Mouse (Mus musculus) frontal cortex, adult 2 months (tissue): ENCODE results near the gene Gys1. TPM values are rescaled to one million over a fixed set of nuclear protein-coding genes. Genes with fewer than 3 reads are reported as not detected.
"Not testable (repeated sequence)": the region's sequence is repeated elsewhere in the genome, so short reads cannot be mapped to it uniquely, and the experiment has no call there.

Experiments used
- DNase-seq, 2 experiments: peaks; one replicate each; pipeline ENCODE4 v3.0.0; 2022; ENCODE audit warnings: low spot score in 1 of 2; ENCODE audit errors: extremely low spot score in 1 of 2
- polyA plus RNA-seq: library from polyadenylated mRNA; depleted of rRNA; stranded (reverse); fragments of >200 nt; gene quantifications from 2 replicates; pipeline ENCODE4 v1.2.3, GENCODE M21; 2012

Gys1 gene
- polyA plus RNA-seq, 1 experiment: 20.9 TPM

- no peak for DNase-seq
Measured at GRCm38 (mm10) chr7:45476453-45476852, 41.8 kb downstream of the Gys1 start.

DNA sequence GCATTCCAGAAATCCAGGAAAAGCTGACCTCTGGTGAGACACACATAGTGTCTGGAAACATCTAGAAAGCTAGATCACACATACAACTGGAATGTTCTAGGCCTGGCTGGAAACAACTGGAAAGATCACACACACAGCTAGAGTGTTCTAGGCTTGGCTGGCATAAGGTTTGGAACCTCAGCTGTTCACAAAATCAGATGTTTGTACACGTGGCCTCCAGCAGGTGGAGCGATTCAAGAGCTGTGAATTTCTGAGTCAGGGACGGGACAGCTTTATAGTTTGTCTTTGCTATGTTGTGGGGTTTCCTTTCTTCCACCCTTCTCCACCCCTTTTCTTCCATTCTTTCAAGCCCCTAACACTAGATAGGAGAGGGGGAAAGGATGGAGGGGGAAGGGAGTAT, 42.4 kb downstream of the Gys1 start:
- peak in 1 of 2 experiments; percentile 72 for DNase-seq

- DNase-seq: no peak
Measured at GRCm38 (mm10) chr7:45478774-45479173, 44.1 kb downstream of the Gys1 start.

- DNase-seq: not testable (repeated sequence)
Measured at GRCm38 (mm10) chr7:45480310-45480709, 45.7 kb downstream of the Gys1 start.

DNA sequence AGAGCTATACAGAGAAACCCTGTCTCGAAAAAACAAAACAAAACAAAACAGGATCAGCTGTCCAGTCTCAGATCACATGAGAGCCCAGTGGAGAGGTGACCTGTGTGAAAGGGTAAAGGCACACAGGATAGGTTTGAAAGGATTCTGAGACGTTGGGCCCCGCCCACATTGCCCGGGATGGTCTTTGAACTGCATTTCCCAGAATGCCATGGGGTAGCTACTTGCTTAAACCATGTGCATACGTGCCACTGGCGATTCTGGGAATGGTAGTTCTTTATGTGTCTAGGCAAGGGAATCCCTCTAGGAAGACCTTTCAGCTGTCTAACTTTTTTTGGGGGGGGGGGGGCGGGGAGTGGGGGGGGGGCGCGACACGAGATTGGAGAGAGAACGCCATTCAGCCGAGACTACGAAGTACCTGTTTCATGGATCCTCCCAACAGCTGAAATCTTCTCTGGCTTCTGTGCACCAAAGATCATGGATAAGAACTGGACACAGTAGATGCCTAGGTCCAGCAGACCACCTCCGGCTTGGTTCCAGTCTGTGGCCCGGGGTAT, 46.8 kb downstream of the Gys1 start, which contains the start of gene Tulp2:
Gene Tulp2, plus strand, starts transcription at position 504 of the 554 bp plus-strand sequence.
- peak; percentile 59 to 77 for DNase-seq

GRCm38 (mm10) chr7:45482166-45482565, 47.5 kb downstream of the Gys1 start:
- no peak for DNase-seq

- DNase-seq: not testable (repeated sequence)
Measured at GRCm38 (mm10) chr7:45484985-45485384, 50.3 kb downstream of the Gys1 start.

DNA sequence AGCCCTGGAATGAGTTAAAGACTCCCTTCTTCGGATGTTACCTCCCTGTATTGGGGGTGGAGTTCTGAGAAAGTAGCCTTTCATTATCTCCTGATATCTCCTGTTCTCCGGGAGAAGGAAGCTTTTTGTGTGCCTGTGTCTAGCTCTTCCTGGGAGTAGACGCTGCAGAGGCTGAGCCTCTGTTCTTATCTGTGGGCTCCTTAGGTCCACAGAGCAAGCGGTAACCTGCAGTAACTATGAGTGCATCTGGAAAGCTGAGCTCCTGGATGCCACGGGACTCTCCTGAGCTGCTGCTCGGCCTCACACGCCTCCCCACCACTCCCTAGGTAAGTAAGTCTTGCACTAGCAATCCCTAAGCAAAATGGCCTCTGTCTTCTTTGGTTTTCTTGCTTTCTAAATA, 51.5 kb downstream of the Gys1 start:
- no peak for DNase-seq

DNA sequence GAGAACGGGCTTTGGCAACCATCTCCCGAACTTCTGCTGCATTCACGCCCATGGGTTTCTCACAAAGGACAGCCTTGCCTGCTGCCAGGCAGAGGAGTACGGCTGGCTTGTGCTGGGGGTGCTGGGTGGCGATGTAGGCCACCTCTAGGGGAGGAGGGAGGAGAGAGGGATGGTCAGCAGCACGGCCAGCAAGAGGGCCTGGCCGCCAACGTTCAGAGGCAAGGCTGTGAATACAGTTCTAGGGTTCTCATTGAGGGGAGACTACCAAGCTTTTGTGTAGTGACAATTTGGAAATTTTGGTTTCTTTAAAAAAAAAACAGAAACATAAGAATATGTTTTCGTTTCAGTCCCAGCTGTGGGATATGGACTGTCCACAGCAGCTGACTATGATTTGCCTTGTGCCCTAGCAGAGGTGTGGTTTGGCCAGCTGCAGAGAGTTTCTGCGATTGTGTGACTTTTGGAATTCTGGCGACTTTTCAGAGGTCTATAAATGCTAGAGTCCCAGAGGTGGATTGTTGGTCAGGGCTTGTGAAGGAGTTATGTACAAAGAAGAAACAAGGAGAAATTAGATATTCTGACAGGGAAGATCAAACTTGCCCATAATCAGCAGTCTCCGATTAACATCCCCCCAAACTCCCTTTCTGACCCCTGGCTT, 52.2 kb downstream of the Gys1 start, which contains the start of gene Gm45808:
Gene Gm45808, minus strand, starts transcription at position 51 of the 655 bp plus-strand sequence.
- no peak for DNase-seq

DNA sequence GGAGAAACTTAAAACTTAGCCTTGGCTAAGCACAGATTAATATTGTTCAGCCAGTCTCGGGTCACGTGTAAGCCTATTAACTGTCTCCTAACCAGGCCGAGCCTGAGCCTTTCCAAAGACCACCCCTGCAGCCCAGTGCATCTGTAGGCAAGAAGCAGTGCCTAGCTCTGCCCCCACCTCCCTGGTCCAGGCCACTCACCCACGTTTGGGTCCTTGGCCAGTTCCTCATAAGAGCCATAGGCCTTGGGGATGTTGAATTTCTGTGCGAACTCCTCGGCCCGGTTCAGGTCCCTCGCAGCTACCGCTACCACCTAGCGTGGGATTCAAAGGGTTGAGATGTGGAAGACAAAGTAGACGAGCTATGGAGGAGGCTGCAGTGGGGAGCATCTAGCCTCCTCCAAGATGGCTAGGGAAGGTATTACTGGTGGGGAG, 53.2 kb downstream of the Gys1 start:
- no peak for DNase-seq

DNA sequence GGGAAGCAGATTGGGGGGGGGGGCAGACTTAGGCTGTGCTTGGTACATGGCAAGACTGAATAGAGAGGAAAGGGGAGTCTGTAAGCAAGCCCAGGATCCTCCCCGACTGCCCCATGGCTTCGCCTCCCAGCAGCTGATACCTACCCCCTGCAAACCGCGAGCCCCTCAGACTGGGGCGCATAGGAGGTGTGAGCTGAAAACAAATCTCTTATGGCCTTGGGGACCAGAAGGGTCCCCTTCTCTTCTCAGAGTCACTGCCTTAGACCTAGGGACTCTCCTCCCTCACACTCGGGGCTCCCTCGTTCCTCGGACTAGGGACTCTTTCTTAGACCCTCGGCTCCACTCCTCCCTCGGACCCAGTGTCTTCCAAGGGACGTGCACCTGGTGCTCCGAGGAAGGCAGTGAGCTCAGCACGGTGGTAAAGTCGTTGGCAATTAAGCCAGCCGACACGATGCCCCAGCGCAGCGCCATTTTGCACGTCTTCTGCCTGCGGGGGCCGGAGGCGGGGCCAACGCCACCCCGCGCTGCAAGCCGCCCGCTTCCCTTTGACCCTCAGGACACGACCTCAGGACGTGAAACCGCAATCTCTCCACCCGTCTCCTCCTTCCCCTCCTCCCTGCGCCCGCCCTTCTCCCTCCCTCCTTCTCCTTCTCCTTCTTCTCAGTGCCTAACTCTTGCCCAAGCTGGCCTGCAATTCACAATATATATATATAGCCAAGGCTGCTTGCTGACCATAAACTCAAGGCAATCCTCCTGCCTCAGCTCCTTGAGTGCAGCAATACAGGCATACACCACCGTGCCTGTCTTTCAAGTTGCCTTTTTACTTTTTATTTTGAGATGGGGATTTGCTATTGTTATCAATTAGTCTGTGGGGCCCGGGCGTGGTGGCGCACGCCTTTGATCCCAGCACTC, 53.9 kb downstream of the Gys1 start, which contains the start of gene Dhdh:
Gene Dhdh, minus strand, starts transcription at position 513 of the 912 bp plus-strand sequence.
- peak in 1 of 2 experiments; percentile 47 for DNase-seq

DNA sequence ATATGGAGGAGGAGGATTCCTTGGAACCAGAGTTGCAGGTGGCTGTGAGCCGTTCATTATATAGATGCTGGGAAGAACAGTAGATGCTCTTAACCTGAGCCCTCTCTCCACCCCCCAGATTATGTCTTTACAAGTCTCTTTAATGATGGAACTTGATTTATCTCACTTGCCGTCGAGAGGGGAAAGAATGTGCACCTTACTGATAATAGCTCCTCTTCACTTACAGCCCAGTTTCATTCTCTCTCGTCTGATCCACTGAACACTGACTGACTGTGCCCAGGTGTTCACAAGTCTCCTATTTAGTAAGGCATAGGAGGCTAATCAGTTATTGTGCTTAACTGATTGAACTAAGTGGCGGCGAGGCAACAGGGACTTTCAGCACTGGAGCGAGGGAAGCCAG, 54.9 kb downstream of the Gys1 start:
- no peak for DNase-seq

GRCm38 (mm10) chr7:45490822-45491221, 56.2 kb downstream of the Gys1 start:
- peak in 1 of 2 experiments; percentile 47 for DNase-seq

DNA sequence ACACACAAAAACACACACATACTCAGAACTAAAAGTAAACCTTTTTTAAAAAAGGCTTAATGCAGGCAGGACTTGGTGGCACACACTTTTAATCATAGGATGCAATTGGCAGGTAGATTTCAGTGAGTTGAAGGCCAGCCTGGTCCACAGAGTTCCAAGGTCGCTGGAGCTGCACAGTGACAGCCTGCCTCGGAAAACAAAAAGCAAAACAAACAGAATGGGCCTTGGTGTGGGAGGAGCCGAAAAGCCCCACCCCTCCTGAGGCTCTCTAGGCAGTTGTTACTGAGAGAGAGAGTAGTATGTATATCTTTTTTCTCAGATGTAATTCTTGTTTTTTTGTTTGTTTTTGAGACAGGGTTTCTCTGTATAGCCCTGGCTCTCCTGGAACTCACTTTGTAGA, 56.6 kb downstream of the Gys1 start:
- no peak for DNase-seq

- DNase-seq: no peak
Measured at GRCm38 (mm10) chr7:45492225-45492844, 57.7 kb downstream of the Gys1 start.

DNA sequence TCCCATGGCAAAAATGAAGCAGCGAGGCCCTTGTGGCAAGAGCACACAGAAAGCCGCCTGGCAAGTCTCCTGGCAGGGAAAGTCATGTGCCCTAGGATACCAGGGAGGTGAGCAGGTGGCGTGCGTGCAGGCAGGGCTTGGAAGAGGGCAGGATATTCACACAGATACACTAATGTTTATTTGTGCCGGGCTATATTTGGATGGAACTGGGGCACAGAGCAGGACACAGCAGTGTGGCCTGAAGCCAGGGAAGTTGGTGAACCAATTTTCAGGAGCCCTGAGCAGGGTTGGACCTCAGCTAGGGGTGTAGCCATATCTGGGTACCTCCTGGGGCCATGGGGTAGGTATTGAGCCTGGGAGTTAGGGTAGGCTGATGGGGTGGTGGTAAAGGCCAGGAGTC, 58.3 kb downstream of the Gys1 start:
- no peak for DNase-seq

DNA sequence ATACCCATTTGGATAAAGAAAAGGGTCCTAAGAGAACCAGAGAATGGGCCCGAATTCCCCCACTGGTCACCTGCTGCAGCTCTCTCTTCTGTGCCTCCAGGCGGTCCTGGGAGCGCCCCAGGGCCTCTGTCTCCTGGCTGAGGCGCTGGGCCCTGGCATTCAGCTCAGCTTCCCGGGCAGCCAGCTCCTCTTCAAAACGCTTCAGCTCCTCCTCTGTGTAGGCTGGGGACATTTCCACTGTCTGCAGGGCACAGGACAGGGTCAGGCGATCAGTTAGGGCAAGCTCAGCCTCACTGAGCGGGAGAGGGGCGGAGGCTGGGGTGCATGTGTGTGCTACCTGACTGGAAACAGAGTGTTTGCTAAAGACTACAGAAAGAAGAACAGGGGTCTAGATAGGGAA, 59.9 kb downstream of the Gys1 start:
- DNase-seq: no peak

- no peak for DNase-seq
Measured at GRCm38 (mm10) chr7:45498427-45498826, 63.8 kb downstream of the Gys1 start.
